Mouse (Mus musculus) megakaryocyte, adult 5-6 weeks (primary cell): Measurements from ENCODE around the gene Efcab5. TPM values are rescaled to one million over a fixed set of nuclear protein-coding genes. Genes with fewer than 3 reads are reported as not detected.
"Not testable (repeated sequence)": the region's sequence is repeated elsewhere in the genome, so short reads cannot be mapped to it uniquely, and the experiment has no call there.

Experiments
- ATAC-seq: 2 replicates; pipeline ENCODE4 v1.8.0; 2016; ENCODE audit warnings: mild to moderate bottlenecking, inconsistent platforms; ENCODE audit not compliant: poor library complexity, severe bottlenecking
- total RNA-seq, 2 experiments: library from RNA; stranded (forward) in 1 of 2; stranded (reverse) in 1 of 2; fragments of 153-499, 151-499 nt in 1 of 2; fragments of 221-1000, 200-1000 nt in 1 of 2; gene quantifications; 2 replicates each; pipeline versions ENCODE4 v1.2.3 to v1.2.4; 2015 to 2017

Efcab5 gene
- total RNA-seq, 2 experiments from 2014 or later, result 0.99 to 1.3 TPM

DNA sequence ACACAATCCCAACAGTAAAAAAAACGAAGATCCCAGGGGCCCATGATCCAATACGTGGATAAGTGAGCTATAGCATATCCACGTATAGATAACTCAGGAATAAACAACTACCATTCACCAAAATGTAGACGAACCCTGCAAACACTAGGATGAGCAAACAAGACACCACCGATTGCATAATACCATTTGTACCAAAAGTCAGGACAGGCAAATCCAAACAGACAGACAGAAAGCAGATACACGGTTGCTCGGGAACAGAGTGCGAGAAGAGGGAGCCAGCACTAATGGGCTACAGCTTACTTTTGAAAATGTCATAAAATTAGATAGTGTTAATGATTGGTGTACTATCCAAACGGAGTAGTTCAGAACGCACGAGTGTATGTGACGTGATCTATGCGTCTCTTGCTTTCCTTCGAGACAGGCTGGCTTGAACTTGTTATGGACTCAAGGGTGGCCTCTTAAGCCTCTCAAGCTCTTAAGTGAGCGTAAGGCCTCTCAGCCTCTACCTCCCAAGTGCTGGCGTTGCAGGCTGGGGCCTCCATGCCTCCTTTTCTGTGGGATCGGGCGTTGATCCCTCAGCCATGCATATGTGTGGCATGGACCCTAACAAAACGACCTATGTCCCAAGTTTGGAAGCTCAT, 90.3 kb downstream of the Efcab5 start:
- ATAC-seq, result no peak

DNA sequence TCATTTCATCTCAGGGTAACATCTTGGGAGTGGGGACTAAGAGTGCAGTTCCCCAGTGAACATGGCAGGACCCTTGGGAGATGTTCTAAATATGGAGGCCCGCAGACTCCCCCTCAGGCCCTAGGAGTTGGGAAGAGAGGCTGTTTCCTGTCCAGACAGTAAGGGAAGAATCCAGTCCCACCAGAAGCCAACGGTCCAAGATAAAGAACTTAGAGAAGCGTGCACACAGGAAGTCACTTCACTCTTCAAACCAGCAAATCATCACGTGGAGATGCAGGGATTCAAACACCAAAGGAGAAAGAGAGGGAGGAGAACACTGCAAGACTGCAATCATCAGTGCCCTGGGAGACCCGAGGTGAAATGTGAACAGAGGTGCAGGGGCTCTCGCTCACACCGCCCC, 91.8 kb downstream of the Efcab5 start:
- no peak for ATAC-seq

- no peak for ATAC-seq
Observed at GRCm38 (mm10) chr11:77096581-77096980, 92.2 kb downstream of the Efcab5 start.

GRCm38 (mm10) chr11:77095206-77095605, 93.6 kb downstream of the Efcab5 start:
- no peak for ATAC-seq

DNA sequence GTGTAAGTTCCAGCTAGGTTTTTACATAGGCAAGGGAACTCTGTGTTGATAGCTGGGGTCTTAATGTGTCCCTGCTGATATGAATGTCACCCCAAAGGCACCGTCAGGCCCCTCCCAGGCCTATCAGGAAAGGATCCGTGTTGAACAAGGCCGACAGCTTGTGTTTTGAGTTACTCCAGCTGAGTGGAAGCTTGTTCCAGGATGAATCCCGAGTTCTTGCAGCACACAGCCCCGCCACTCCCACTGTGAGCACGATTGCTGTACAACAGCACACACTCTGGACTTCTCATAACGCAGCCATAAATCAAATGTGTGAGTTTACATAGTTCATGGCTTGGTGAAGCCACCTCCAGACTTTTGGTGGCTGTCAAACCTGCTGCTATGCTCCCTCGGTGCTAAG, 94.6 kb downstream of the Efcab5 start:
- ATAC-seq, result no peak

DNA sequence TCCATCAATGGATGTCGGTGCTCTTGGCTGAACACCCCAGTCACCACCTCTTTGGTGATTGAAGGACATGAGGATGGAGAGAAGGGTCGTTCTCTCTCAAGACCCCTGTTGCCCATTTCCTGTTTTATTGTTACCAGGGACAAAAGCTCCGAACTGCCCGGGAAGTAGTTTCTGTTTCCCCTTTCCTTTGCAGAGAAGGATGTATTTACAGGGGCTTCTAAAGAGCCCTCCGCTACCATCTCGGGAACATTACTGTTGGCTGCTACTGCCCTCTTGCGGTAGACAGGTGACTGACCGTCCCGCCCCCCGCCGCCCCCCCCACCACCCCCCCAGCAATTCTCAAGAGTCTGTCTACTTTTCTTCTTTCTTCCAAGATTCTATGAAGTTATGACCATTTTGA, 95.6 kb downstream of the Efcab5 start:
- ATAC-seq, result peak; percentile 27; the same call in 1 of the 2 replicates

- no peak for ATAC-seq
Observed at GRCm38 (mm10) chr11:77089162-77089561, 99.6 kb downstream of the Efcab5 start.

- ATAC-seq, result no peak
Observed at GRCm38 (mm10) chr11:77087004-77087403, 101.8 kb downstream of the Efcab5 start.

DNA sequence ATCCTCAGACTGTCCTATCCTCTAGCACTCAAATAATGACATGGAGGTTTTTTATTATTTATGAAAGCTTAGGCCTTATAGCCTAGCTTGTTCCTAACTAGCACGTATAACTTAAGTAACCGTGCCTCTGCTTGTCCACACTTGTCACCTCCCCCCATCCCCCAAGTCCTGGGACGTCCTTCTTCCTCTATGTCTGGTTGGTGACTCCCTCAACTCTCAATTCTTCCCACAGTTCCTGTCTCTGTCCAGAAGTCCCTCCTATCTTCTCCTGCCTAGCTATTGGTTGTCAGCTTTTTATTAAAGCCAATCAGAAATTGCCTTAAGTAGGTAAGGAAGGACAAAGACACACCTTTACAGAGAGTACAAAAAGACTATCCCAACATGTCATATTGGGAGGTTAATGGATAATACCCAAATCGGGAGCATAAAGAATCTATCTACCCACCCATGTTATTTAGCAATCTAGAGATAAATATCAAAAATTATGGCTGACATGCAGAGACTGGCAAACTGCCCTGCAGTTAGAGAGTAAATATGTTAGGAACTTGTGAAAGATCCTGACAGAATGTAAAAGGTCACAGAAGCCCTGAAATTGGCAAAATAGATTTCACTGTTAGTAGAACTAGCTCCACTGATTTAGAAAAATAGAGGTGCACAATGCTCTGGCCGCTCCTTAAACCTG, 104.6 kb downstream of the Efcab5 start:
- no peak for ATAC-seq

DNA sequence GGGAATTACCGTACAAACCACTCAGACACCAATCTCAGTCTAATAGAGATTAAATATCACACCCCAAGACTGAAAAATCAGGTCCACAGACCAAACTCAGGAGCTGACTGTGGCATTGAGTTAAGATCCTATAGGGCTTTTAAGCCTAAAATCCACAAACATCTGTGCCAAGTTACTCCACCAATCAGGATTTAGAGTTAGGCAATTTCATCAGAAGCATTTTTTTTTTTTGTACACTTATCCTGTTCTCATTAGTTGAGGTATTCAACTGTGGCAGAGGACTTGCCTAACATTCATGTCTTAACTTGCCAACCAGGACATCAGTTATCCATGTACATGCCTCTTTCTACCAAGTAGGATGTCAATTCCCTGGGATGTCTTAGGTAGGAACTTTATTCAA, 109.4 kb downstream of the Efcab5 start:
- no peak for ATAC-seq

GRCm38 (mm10) chr11:77078273-77079134, 110.3 kb downstream of the Efcab5 start, which contains the start of gene Nsrp1:
Gene Nsrp1 (minus strand): TSS chr11:77078435.
- ATAC-seq, result peak; percentile 100

DNA sequence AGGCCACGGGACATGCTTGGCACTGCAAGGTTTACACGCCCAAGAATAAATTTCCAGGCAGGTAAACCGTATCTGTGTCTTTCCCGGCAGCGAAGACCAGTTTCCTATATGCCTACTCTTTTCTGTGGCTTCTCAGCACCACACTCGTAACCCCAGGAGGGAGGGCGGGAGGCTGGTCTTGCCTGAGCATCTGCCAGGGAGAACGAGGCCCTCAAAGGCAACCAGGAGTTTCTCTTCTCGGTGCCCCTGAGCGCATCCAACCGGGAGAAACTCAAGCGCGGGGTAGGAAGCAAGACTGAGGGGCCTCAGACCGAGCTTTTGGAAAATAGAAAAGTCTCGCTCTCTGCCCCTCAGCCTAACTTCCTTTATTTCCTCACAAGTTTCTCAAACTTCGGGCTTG, 111.0 kb downstream of the Efcab5 start:
- ATAC-seq, result no peak; the same call in 1 of the 2 replicates

DNA sequence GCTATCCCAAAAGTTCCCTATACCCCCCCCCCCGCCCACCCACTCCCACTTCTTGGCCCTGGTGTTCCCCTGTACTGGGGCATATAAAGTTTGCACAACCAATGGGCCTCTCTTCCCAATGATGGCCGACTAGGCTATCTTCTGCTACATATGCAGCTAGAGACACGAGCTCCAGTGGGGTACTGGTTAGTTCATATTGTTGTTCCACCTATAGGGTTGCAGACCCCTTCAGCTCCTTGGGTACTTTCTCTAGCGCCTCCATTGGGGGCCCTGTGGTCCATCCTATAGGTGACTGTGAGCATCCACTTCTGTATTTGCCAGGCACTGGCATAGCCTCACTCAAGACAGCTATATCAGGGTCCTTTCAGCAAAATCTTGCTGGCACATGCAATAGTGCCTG, 111.4 kb downstream of the Efcab5 start:
- not testable (repeated sequence) for ATAC-seq

- ATAC-seq, result no peak
Observed at GRCm38 (mm10) chr11:77070721-77071120, 118.0 kb downstream of the Efcab5 start.

DNA sequence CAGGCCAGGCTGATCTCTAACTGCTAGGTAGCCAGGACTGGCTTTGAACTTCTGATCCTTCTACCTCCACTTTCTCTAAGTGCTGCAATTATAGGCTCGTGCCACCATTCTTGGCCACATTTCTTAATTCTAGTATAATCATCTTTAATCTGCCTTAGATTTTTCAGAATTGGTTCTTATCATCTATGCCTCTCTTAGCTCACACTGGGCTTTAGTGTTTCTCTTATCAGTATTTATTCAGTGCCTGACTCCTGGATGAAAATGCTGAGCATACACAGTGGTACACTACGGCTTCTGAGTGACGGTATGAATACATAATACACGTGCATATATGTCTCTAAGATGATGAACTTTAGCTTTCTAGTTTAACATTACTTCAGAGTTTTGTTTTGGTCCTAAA, 119.9 kb downstream of the Efcab5 start:
- ATAC-seq, result no peak

- ATAC-seq, result no peak
Observed at GRCm38 (mm10) chr11:77063406-77063805, 125.4 kb downstream of the Efcab5 start.

- no peak for ATAC-seq
Observed at GRCm38 (mm10) chr11:77061951-77062350, 126.8 kb downstream of the Efcab5 start.

- no peak for ATAC-seq
Observed at GRCm38 (mm10) chr11:77042816-77043215, 146.0 kb downstream of the Efcab5 start.

DNA sequence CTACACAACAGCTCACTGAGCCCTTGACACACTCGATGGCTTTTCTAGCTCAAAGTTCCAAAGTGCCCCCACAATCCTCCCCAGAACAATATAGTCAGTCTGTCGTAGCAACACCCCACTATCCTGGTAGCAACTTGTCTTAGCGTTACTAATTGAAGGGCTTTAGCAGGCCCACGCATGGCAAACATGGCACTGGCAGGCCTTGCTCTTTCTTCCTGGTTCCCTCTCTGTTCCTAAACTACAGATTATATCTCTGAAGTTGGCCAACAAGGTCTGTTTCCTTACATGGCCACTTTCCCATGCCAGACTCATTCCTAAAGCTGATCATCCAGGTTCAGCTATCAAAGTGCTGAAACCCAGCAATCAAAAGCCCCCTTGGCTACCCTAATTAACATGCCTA, 146.9 kb downstream of the Efcab5 start:
- no peak for ATAC-seq
